Mouse (Mus musculus) midbrain, embryonic 11.5 days (tissue): Measurements from ENCODE around the gene Kif3a. TPM values are rescaled to one million over a fixed set of nuclear protein-coding genes. Genes with fewer than 3 reads are reported as not detected.
"Not testable (repeated sequence)": the region's sequence is repeated elsewhere in the genome, so short reads cannot be mapped to it uniquely, and the experiment has no call there.

Experiments
- ATAC-seq: fragments of 200-750 bp; cut with Nextera tagmentation; 2 replicates; pipeline ENCODE4 v1.8.0; 2017; ENCODE audit warnings: moderate TSS enrichment, moderate library complexity; ENCODE audit not compliant: low FRiP score
- DNase-seq: peaks from one replicate; pipeline ENCODE4 v3.0.0; 2015; ENCODE audit warnings: low spot score; ENCODE audit errors: missing footprints
- H3K27ac ChIP-seq: fragments of 300-500 bp; sonication (generic); 2 replicates; pipeline ENCODE4 v1.5.1; 2014; ENCODE audit warnings: low read depth, low read length
- H3K27me3 ChIP-seq: fragments of 300-500 bp; sonication (generic); 2 replicates; pipeline ENCODE4 v1.6.1; 2014; ENCODE audit warnings: mild to moderate bottlenecking, low read length, moderate library complexity, mixed read lengths; ENCODE audit not compliant: control insufficient read depth, insufficient read depth
- H3K36me3 ChIP-seq: fragments of 300-500 bp; sonication (generic); 2 replicates; pipeline ENCODE4 v1.6.1; 2014; ENCODE audit warnings: mild to moderate bottlenecking, low read length, moderate library complexity, mixed read lengths; ENCODE audit not compliant: control insufficient read depth, insufficient read depth
- H3K4me1 ChIP-seq: fragments of 300-500 bp; sonication (generic); 2 replicates; pipeline ENCODE4 v1.6.1; 2014; ENCODE audit warnings: low read length; ENCODE audit not compliant: control insufficient read depth, insufficient read depth
- H3K4me2 ChIP-seq: fragments of 300-500 bp; sonication (generic); 2 replicates; pipeline ENCODE4 v1.6.1; 2014; ENCODE audit warnings: mild to moderate bottlenecking, moderate library complexity
- H3K4me3 ChIP-seq: fragments of 300-500 bp; sonication (generic); 2 replicates; pipeline ENCODE4 v1.5.1; 2014; ENCODE audit warnings: low read depth, low read length
- H3K9ac ChIP-seq: fragments of 300-500 bp; sonication (generic); 2 replicates; pipeline ENCODE4 v1.6.1; 2014; ENCODE audit warnings: low read length
- H3K9me3 ChIP-seq: fragments of 300-500 bp; sonication (generic); 2 replicates; pipeline ENCODE4 v1.6.1; 2016; ENCODE audit warnings: low read length; ENCODE audit not compliant: control insufficient read depth
- WGBS: fragments of 180-500 bp; shearing (Covaris S2); extraction: QIAGEN DNeasy Blood & Tissue Kit; methylation state at CpG from one replicate; pipeline ENCODE4 v1.1.7; 2014; 5-methylcytosine and 5-hydroxymethylcytosine counted together
- polyA plus RNA-seq: library from polyadenylated mRNA; unstranded; fragments of >200 nt; fragmentation: Nextera tagmentation; extraction: Ambion mirVana; gene quantifications from 2 replicates; pipeline ENCODE4 v1.2.1, GENCODE M21; 2014

Kif3a gene
- polyA plus RNA-seq, 1 experiment from 2014 or later, result 87.9 TPM

DNA sequence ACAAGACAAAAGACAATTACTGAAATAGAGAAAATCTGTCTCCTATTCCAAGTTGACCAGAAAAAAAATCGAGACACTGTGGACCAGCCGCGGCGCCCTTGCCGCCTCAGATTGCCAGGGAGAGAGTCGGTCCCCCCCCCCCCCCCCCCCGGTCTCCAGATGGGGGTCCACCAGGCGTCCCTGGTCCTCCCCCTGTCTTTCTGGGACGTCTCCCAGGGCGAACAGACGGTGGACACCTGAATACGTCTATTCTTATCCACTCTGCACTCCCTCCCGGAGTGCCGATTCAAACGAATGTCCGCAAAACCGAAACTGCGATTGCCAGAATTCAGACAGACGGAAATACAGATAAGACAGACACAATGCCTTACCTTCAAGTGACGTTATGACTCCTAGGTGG, 10.7 kb upstream of the Kif3a start:
- DNase-seq, H3K4me2 ChIP-seq, H3K36me3 ChIP-seq, H3K27ac ChIP-seq, H3K9me3 ChIP-seq, H3K4me1 ChIP-seq, H3K27me3 ChIP-seq, ATAC-seq, H3K4me3 ChIP-seq, H3K9ac ChIP-seq: not testable (repeated sequence)
- 94% methylated on average over 11 of the region's 20 CpGs for WGBS

DNA sequence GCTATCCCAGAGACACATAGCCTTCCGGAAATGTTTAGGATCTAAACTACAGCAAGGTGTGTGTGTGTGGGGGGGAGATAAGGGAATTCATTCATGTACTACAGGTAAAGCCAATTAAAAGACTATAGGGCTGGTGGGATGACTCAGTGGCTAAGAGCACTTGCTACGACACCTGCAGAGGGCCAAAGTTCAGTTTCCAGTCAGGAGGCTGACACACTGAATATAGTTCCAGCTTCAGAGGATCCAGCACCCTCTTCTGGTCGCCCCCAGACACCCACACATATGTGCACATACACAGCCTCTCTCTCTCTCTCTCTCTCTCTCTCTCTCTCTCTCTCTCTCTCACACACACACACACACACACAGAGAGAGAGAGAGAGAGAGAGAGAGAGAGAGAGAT, 9.2 kb upstream of the Kif3a start:
- H3K4me3 ChIP-seq, ATAC-seq, H3K9me3 ChIP-seq, H3K27me3 ChIP-seq, H3K4me2 ChIP-seq, H3K4me1 ChIP-seq, H3K36me3 ChIP-seq, H3K27ac ChIP-seq, H3K9ac ChIP-seq, DNase-seq: not testable (repeated sequence)
- WGBS, result 94% methylated on average over 1 of the region's 3 CpGs

DNA sequence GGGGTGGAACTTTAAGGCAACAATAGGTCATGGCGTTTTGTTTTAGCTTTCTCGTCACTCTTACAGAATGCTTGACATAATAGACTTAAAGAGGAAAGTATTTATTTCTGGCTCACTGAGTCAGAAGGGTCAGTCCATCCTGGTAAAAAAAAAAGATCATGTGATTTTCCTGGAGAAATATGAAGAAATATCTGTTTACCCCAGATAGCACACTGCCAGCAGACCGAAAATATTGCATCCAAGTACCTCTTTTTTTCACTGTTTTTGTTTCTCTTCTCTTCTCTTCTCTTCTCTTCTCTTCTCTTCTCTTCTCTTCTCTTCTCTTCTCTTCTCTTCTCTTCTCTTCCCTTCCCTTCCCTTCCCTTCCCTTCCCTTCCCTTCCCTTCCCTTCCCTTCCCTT, 7.2 kb upstream of the Kif3a start:
- H3K36me3 ChIP-seq, H3K4me2 ChIP-seq, H3K27me3 ChIP-seq, H3K4me1 ChIP-seq, H3K4me3 ChIP-seq, H3K9ac ChIP-seq, H3K27ac ChIP-seq, ATAC-seq, DNase-seq, H3K9me3 ChIP-seq: not testable (repeated sequence)
- WGBS, result 93% methylated on average over 1 of the region's 3 CpGs

DNA sequence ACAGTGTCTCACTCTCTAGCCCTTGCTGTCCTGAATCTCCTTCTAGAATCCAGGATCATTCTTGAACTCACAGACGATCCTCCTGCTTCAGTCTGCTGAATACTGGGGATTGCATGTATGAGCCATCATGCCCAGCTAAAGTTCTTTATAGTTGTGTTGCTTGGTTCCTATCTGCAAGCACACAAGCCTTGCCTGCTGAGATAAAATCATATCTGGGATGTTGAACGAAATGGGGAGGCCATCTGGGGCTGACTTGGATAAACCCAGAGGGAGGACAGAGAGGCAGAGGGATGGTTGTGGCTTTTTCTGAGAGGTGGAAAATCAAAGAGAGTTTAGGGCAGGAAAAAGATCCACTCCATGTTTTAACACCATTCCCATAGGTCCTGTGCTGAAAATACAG, 5.2 kb upstream of the Kif3a start:
- no peak overlapping the region for H3K4me2 ChIP-seq
- 79% methylated on average over 2 of the region's 2 CpGs for WGBS
- DNase-seq, result no peak
- no peaks in the 10 kb centered on the region for H3K27me3 ChIP-seq
- peaks cover 2% of the 10 kb centered on the region; the same call in 1 of the 2 replicates for H3K4me1 ChIP-seq
- ATAC-seq, result no peak
- H3K36me3 ChIP-seq, result no peaks in the 10 kb centered on the region
- no peaks in the 10 kb centered on the region for H3K9me3 ChIP-seq
- H3K9ac ChIP-seq, result no peak overlapping the region
- H3K27ac ChIP-seq, result no peak overlapping the region
- H3K4me3 ChIP-seq, result no peak overlapping the region

DNA sequence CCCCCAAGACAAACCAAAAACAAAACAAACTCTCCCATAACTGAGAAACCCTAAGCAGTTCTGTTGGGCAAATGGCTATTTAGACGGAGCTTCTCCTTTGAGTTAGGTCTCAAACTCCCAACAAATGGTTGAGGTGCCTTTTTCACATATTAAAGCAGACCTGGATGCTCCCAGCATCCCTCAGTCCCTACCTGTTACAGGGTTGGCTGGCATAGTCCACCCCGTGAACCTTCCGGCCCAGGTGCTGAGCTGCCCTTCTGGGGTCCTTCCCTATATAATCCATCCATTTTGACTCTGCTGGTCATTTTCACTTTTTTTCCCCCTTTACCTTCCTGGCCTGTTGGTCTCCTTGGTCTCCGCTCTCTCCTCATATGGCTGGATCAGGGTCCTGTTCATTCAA, 533 bp upstream of the Kif3a start:
- H3K9ac ChIP-seq, result peak overlapping the region; percentile 30; the same call in 1 of the 2 replicates
- H3K36me3 ChIP-seq, result no peaks in the 10 kb centered on the region
- H3K27ac ChIP-seq, result no peak overlapping the region
- no peaks in the 10 kb centered on the region for H3K27me3 ChIP-seq
- no peaks in the 10 kb centered on the region for H3K9me3 ChIP-seq
- H3K4me3 ChIP-seq, result peak overlapping the region; percentile 86
- peak overlapping the region; percentile 73 for H3K4me2 ChIP-seq
- ATAC-seq, result peak; percentile 43
- H3K4me1 ChIP-seq, result peaks cover 2% of the 10 kb centered on the region
- peak; percentile 82 for DNase-seq
- 87% methylated on average over 4 of the region's 4 CpGs for WGBS

DNA sequence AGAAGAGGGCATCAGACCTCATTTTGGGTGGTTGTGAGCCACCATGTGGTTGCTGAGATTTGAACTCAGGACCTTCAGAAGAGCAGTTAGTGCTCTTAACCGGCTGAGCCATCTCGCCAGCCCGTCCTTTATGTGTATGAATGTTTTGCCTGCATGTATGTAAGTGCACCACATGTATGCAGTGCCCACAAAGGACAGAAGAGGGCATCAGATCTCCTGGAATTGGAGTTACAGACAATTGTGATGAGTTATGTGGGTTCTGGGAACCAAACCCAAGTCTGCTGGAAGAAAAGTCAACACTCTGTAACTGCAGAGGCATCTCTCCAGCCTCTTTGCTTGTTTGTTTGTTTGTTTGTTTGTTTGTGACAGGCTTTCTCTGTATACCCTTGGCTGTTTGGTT, 13.4 kb downstream of the Kif3a start:
- DNase-seq (no peak), ATAC-seq (no peak)
- H3K4me1 ChIP-seq, result no peaks in the 10 kb centered on the region
- no peaks in the 10 kb centered on the region for H3K27me3 ChIP-seq
- no peak overlapping the region for H3K27ac ChIP-seq
- 95% methylated on average over 3 of the region's 3 CpGs for WGBS
- H3K4me3 ChIP-seq, result no peak overlapping the region
- no peak overlapping the region for H3K4me2 ChIP-seq
- H3K9me3 ChIP-seq, result no peaks in the 10 kb centered on the region
- H3K36me3 ChIP-seq, result peaks cover 12% of the 10 kb centered on the region
- no peak overlapping the region for H3K9ac ChIP-seq

DNA sequence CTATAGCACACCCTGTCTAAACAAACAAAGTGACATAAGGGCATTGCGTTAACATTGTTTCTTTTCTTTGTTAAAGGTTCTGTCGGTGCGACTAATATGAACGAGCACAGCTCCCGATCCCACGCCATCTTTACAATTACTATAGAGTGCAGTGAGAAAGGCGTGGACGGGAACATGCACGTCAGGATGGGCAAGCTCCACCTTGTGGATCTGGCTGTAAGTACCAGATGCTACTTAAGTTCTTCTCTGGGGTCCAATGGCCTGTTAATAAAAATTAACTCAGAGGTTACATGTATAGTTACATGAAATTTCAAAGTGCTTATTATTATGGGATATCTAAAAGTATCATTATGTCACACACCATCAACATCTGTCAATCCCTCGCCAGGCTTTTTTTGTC, 16.0 kb downstream of the Kif3a start:
- no peaks in the 10 kb centered on the region for H3K27me3 ChIP-seq
- H3K4me2 ChIP-seq, result no peak overlapping the region
- 76% methylated on average over 10 of the region's 10 CpGs for WGBS
- DNase-seq (no peak), ATAC-seq (no peak)
- no peak overlapping the region for H3K4me3 ChIP-seq
- H3K36me3 ChIP-seq, result peaks cover 12% of the 10 kb centered on the region
- H3K27ac ChIP-seq, result no peak overlapping the region
- H3K4me1 ChIP-seq, result no peaks in the 10 kb centered on the region
- no peak overlapping the region for H3K9ac ChIP-seq
- no peaks in the 10 kb centered on the region for H3K9me3 ChIP-seq

DNA sequence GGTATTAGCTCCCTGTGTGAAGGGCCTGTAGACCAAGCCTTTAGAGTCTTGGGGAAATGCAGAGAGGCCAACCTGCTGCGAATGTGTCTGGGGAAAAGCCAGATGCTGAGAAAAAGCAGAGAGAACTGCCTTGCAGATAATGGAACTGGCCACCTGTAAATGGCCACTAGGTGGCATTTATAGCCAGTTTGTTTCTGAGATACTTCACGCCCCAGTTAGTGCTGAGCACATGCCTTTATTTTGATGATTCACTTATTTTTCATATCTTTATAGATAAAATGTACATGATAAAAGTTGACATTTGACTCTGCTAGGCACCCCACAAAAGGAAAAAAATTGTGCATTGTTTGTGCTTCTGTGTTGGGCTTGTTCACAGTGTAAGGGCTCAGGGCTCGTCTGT, 17.7 kb downstream of the Kif3a start:
- Histone ChIP-seq H3K4me2 (no peak overlapping the region), H3K4me1 (no peaks in the 10 kb centered on the region), H3K27ac (no peak overlapping the region), H3K27me3 (no peaks in the 10 kb centered on the region), H3K36me3 (peaks cover 8% of the 10 kb centered on the region; the same call in 1 of the 2 replicates), H3K9ac (no peak overlapping the region), H3K4me3 (no peak overlapping the region), H3K9me3 (no peaks in the 10 kb centered on the region)
- no peak for ATAC-seq
- peak; percentile 85 for DNase-seq
- 67% methylated on average over 3 of the region's 3 CpGs for WGBS

DNA sequence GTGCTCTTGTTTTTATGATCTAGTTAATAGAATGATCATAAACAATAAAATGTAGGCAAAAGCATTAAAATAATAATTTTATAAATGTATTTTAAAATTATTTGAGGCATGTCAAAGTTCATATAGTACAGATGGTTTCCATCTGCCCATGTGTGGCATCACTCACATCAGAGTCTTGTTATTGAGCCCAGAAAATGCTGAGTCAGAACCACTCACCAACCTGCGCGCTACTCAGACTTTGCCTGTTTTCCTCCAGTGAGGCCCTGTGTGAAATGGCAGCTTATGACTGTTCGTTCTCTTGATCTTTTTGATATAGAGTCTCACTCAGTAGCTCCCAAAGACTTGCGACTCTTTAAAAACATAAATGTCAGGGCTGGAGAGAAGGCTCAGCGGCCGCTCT, 18.3 kb downstream of the Kif3a start:
- no peak overlapping the region for H3K9ac ChIP-seq
- ATAC-seq (no peak), DNase-seq (no peak)
- H3K9me3 ChIP-seq, result no peaks in the 10 kb centered on the region
- no peak overlapping the region for H3K4me3 ChIP-seq
- no peaks in the 10 kb centered on the region for H3K4me1 ChIP-seq
- WGBS, result 93% methylated on average over 6 of the region's 6 CpGs
- no peaks in the 10 kb centered on the region for H3K27me3 ChIP-seq
- no peak overlapping the region for H3K4me2 ChIP-seq
- peaks cover 8% of the 10 kb centered on the region; the same call in 1 of the 2 replicates for H3K36me3 ChIP-seq
- no peak overlapping the region for H3K27ac ChIP-seq

DNA sequence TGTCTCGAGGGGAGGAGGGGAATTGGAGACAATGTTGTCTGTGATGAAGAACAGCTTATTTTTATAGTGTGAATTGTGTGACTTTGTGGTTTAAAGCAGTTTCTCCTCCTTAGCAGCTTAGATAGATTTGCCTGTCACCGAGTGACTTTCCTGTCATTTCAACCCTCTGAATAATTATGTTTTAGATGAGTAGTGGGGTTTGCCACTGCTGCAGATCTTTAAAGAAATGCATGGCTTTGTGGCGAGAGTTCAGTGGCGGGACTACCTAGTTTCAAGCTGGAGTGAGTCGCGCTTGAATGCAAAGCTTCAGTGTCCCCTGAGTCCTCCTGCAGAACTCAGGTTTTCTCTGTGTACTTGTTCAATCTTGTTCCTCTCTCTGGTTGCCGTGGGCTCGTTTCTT, 21.1 kb downstream of the Kif3a start:
- no peak for DNase-seq

More for the DNA sequence above, 21.1 kb downstream of the Kif3a start:
- no peak overlapping the region for H3K27ac ChIP-seq
- ATAC-seq, result no peak
- H3K4me2 ChIP-seq, result no peak overlapping the region
- no peaks in the 10 kb centered on the region for H3K9me3 ChIP-seq
- no peak overlapping the region for H3K4me3 ChIP-seq
- WGBS, result 77% methylated on average over 8 of the region's 8 CpGs
- H3K27me3 ChIP-seq, result no peaks in the 10 kb centered on the region
- H3K9ac ChIP-seq, result no peak overlapping the region
- 0 out of 2 replicates have a peak, but pooled peaks cover 2% of the 10 kb centered on the region for H3K36me3 ChIP-seq
- no peaks in the 10 kb centered on the region for H3K4me1 ChIP-seq
